Mouse (Mus musculus): ENCODE results near the gene Kat6b.
A peak's percentile ranks its signal among the peaks of the same experiment; 100 is the strongest.
"Not testable (repeated sequence)": the region's sequence is repeated elsewhere in the genome, so short reads cannot be mapped to it uniquely, and the experiment has no call there.

Gene Kat6b

DNA sequence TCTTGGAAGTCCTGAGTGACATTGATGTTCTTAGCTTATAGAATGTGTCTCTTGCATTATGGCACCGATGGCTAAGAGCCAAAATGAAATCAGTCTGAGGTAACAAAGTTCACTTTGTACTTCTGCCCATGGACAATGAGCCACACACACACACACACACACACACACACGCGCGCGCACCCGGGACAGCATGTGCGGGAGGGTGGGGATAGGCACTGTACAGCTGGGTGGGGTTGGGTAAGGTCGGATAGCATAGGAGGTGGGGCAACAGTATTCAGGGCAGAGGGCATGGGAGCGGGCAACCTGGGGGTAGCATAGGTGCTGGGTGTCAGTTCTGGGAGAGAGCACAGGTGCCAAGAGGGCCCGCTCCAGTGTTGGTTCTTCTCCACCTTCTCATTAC is 3.5 kb downstream of the Kat6b start:
- DNase-seq (ENCODE audit: low read depth): no peak

DNA sequence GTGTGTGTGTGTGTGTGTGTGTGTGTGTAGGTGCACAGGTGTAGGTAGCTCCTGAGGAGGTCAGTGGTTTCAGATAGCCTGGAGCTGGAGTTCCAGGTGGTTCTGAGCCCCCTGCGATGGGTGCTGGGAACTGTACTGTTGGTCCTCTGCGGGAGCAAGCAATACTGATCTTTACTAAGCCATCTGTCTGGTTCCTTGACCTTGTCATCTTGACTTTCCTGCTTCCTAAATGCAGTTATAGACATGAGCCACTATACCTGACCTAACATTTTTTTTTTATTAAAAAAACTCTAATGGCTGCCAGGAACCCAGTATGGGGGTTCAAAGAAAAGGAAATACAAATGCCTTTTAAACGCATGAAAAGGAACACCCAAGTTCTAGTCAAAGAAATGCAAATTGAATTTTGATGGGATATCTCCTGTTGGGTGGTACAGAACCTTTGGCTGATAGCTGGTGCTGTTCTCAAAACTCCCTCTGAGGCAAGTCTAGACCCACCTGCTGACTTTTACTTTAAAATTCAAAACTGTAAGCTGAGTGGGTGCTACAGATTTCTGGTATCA is 4.8 kb downstream of the Kat6b start:
- no peak for DNase-seq (ENCODE audit: low read depth)

DNA sequence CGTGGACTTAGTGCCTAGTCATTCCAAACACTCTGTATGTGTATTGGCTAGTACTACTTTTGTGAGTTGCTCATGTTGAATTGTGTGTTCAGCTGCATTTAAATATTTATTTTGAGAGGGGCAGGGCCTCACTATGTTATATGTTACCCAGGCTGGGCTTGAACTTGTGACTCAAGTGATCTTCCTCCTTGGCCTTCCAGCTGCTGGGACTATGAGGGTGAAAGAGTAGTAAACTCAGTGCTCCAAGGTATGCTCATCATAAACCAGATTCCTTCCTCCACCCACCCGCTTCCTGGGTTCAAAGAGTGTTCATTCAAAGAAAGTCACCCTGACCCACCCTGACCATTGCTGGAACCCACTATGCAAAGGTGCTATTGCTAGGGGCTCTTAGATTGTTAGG is 5.9 kb downstream of the Kat6b start:
- DNase-seq (ENCODE audit: low read depth): not testable (repeated sequence)

DNA sequence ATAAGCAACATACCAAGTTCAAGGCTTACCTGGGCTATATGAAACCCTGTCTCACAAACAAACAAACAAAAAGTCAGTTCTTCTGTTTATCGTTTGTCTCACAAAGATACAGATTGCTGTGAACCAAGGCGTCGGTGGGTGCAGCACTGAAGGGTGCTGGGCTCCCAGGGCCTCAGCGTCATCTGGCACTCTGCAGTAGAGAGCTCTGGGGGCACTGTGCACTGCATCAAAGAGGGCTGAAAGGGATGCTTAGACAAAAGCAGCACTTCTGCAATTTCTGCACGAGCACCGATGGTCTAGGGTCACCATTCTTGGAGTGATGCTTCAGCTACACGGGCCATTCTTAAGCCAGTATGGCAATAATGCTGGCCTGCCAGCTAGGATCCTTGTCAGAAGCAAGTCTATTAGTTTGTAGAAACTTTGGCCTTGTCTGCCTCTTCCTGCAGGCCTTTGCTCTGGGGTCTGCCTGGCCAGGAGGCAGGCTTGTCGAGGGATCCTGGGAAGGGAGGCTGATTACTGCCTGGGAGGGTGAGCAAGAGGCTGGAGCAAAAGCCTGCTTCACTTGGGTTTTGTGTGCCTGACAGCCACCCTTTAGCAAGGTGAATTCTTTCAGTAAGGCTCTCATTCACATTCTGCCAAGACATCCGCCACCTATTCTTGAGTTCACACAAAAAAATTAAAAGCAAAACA is 7.3 kb downstream of the Kat6b start:
- DNase-seq (ENCODE audit: low read depth): not testable (repeated sequence)

DNA sequence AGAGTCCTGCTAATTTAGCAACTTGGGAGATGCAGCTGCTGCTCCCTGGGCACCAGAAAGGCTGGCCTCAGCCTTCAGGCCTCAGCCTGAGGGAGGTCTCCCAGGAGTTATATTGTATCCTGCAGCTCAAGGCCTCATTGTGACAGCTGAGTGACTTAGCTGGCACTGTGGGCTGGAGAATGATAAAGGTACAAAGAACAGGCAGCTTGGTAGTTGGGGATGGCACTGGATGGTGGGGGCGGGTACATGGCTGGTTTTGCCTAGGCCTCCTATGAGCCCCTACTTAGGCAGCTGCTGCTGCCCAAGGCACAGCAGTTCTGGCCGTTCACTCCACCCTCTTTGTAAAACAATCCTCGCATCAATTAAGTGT is 7.9 kb downstream of the Kat6b start:
- no peak for DNase-seq (ENCODE audit: low read depth)

GRCm38 (mm10) chr14:21490141-21490540 is 8.9 kb downstream of the Kat6b start:
- DNase-seq (ENCODE audit: low read depth): no peak

GRCm38 (mm10) chr14:21498361-21498996 is 17.2 kb downstream of the Kat6b start:
- DNase-seq (ENCODE audit: low read depth): no peak

GRCm38 (mm10) chr14:21499011-21499581 is 17.9 kb downstream of the Kat6b start:
- DNase-seq (ENCODE audit: low read depth): no peak

- DNase-seq (ENCODE audit: low read depth): peak; percentile 26
Measured at GRCm38 (mm10) chr14:21499631-21500153, 18.5 kb downstream of the Kat6b start.

DNA sequence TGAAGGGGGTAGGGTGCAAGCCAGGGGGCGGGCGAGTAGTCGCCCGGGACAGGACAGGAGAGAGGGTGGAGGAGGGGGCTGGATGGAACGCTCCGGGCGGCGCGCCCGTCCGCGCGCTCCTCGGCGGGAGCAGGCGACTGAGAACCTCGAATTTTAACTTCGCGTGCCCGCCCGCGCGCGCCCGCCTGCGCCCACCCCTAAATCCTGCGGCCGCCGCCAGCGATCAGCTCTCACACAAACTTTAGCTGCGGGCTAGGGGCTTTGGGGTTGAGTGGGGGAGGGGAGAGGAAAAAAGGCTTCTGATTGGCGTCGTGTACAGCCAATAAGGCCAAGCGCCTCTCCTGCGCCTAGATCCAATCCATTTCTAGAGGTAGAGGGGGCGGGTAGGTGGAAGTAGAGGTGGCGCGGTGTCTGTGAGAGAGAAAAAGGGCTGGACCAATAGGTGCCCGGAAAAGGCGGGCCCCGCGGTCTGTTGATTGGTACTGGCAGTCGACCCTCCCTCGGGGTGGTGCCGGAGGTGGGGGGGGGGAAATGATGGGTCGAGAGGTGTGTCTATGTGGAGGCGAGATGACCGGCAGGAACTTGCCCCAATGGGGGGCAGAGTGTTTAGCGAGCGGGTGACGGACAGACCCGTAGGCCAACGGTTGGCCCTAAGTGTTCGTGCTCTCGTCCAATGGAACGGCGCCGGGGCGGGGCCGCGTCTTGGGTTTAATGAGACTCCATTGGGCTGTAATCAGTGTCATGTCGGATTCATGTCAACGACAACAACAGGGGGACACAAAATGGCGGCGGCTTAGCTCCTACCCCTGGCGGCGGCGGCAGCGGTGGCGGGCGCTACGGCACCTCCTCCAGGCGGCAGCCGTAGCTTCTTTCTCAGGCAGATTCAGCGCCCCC is 19.2 kb downstream of the Kat6b start:
- DNase-seq (ENCODE audit: low read depth): peak; percentile 99

- DNase-seq (ENCODE audit: low read depth): peak; percentile 78
Measured at GRCm38 (mm10) chr14:21501048-21501657, 19.9 kb downstream of the Kat6b start.

GRCm38 (mm10) chr14:21505036-21505435 is 23.8 kb downstream of the Kat6b start:
- DNase-seq (ENCODE audit: low read depth): no peak

DNA sequence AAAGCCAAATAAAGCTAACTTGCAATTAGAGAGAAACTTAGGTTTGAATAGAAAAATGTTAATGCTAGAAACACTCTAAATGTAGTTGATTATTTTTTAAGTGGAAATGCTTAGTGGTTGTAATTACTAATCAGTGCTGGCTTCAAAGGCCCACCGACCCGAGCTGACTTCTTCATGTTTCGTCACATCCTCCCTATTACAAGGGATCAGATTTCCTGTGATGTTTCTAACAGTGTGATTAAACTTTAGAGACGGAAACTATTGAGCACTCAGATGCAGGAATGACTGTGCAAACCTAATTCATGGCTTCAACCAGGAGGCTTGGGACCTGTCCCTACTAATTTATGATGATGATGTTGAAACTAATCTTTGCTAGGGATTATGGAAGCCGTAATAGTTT is 25.8 kb downstream of the Kat6b start:
- DNase-seq (ENCODE audit: low read depth): no peak

- no peak for DNase-seq (ENCODE audit: low read depth)
Measured at GRCm38 (mm10) chr14:21509111-21509905, 28.1 kb downstream of the Kat6b start.

DNA sequence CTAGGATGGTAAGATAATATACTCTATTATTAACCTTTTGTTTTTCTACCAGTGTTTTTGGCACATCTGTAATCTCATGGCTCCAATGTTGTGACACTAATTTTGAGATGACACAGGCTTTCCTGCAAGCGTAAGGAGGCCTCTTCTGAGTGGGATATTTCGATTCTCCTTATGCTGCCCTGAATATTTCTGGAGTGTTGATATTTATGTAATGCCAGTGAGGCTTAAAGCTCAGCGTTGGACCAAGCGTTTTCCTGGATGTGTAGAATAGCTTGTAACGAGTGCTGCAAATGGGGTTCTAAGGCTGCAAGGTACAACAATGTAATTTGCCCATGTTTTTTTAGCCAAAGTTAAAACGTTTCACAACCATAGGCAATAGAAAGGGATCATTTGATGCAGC is 30.2 kb downstream of the Kat6b start:
- no peak for DNase-seq (ENCODE audit: low read depth)

DNA sequence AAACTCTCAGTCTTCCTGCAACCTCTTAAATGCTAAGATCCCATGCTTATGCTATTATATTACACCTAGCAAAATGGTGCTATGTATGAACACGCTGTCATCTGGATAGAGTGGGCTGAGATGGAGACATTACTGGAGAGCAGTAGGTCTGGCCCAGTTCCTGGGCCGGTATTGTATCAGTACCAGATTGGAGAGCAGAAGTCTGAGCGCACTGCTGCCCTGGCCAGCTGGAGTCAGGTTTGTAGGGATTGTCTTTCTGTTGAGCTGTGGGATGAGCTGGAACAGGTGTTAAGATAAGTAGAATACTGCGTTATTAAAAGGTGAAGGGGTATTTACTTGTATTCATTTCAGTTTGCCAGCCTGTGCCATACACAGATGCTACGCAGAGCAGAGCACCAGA is 34.3 kb downstream of the Kat6b start:
- DNase-seq (ENCODE audit: low read depth): no peak

GRCm38 (mm10) chr14:21519307-21519706 is 38.1 kb downstream of the Kat6b start:
- DNase-seq (ENCODE audit: low read depth): no peak

DNA sequence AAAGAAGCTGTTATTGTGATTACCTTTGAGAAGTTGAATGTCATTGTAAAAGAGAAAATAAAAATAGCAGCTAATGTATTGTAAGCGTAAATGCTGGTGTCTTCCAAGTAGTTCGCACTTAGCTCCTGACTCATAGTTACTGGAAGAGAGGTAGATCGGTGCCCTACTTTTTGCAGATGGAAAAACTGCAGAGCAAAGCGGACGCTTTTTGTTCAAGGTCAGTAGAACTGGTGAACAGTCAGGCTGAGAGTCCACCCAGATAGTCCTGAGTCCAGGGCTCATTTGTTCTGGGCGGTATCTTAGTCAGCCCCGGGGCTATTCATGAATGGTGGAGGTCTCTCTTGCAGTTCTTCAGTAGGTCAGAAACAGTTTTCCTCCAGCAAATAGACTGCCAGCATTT is 39.3 kb downstream of the Kat6b start:
- no peak for DNase-seq (ENCODE audit: low read depth)

- DNase-seq (ENCODE audit: low read depth): not testable (repeated sequence)
Measured at GRCm38 (mm10) chr14:21521496-21521895, 40.3 kb downstream of the Kat6b start.

DNA sequence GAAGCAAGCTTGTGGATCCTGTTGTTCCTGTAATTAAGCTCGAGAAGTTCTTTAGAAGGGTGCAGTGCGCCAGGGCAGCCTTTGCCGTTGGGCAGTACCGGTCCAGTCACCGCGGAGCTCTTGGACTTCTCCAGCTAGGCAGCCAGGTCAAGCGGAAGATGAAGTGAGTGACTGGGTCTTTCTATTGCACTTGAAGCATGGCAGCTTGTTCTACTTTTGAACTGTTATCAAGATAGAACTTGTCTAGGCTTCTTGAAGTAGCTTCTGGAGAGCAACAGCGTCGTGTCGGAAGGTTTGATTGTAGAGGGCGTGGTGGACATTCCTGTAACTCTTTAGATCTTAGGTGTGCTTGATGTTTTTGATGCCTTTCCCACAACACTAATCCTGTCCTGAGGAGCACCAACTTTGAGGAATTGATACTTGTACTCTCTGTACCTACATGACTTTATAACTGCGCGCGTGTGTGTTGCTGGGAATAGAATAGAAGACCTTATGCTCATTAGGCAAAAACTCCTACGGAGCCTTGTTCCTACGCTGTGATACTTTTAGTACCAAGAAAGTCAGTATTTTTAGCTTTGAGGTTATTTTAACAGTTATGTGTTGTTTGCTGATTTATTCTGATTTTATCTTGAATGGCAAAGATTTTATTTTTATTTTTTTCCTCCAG is 41.2 kb downstream of the Kat6b start:
- DNase-seq (ENCODE audit: low read depth): no peak

All from c-Kit-positive CD71-negative TER-119-negative erythroid progenitor cells, embryonic 14.5 days (primary cell).